Mouse (Mus musculus): ENCODE results near the gene Eme2.

- peak; percentile 57 for TF ChIP-seq CTCF (IDR thresholded peaks at IDR 0.05; ENCODE audit: borderline replicate concordance, insufficient read depth, low read length)
- no peak for TF ChIP-seq POLR2A (IDR thresholded peaks at IDR 0.05; ENCODE audit: low read depth, low read length)
These were observed 13.0 kb downstream of the Eme2 start for GRCm38 (mm10) chr17:24881738-24882440.
